Mouse (Mus musculus): ENCODE measurements around the gene Fam13a.

DNA sequence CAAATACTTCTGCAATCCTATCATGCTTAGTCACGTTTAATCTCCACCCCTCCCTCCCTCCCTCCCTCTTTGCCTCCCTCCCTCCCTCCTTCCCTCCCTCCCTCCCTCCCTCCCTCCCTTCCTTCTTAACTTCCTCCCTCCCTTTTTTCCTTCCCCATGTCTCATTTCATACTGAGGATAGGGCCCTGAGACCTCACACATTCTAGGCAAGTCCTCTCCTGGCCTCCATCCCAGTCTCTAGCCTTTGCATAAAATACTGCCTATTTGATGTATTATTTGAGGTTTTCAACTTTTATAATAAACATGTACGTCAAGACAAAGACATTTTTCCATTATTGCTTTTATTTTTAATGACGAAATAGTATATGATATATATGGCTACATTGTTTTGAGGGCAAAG, 110.8 kb downstream of the Fam13a start:
- TF ChIP-seq CTCF (IDR thresholded peaks at IDR 0.05; ENCODE audit: borderline replicate concordance, control insufficient read depth, extremely low read depth, insufficient read depth, low read length, poor library complexity) = no peak
- TF ChIP-seq POLR2A (IDR thresholded peaks at IDR 0.05; ENCODE audit: control insufficient read depth, extremely low read depth, insufficient read depth, low read length, poor library complexity) = no peak
